Mouse (Mus musculus): ENCODE data around the gene Lrrc1. TPM values are rescaled to one million over a fixed set of nuclear protein-coding genes. Genes with fewer than 3 reads are reported as not detected.
A peak's percentile ranks its signal among the peaks of the same experiment; 100 is the strongest.

Lrrc1 gene
- polyA plus RNA-seq, 1 experiment from 2014 or later, result 10.6 TPM

DNA sequence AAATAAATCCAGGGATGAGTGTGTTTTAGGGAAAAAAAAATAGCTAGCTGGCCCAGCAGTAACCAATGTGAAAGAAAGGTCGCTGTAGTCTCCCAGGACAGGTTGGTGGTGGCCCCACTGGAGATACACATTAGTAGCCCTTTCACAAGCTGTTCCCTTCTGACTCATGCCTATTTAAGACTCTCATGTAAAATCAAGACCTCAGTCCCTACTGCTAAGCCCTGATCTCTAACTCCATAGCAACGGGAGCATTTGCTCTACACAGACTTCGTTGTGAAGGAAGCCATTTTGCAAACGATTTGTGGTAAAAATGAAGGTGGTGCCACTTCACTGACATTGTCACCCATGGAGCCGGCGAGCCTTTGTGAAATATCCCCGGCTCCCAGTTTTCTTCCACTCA is 134.1 kb downstream of the Lrrc1 start:
- Histone ChIP-seq H3K4me1 (ENCODE audit: control insufficient read depth, insufficient read depth, low read length) (no peaks in the 10 kb centered on the region), H3K27me3 (replicated peaks; ENCODE audit: control insufficient read depth, insufficient read depth, low read length) (no peaks in the 10 kb centered on the region), H3K36me3 (ENCODE audit: control insufficient read depth, insufficient read depth, low read length) (no peaks in the 10 kb centered on the region), H3K9ac (ENCODE audit: low read length) (no peak overlapping the region), H3K4me3 (ENCODE audit: low read depth, low read length) (no peak overlapping the region), H3K4me2 (ENCODE audit: low read length) (no peak overlapping the region), H3K27ac (ENCODE audit: low read depth, low read length) (no peak overlapping the region), H3K9me3 (replicated peaks; ENCODE audit: control insufficient read depth, low read length) (no peaks in the 10 kb centered on the region)
- WGBS, result 91% methylated on average over 7 of the region's 7 CpGs
- DNase-seq (ENCODE audit: low spot score) (no peak), ATAC-seq (no peak)

DNA sequence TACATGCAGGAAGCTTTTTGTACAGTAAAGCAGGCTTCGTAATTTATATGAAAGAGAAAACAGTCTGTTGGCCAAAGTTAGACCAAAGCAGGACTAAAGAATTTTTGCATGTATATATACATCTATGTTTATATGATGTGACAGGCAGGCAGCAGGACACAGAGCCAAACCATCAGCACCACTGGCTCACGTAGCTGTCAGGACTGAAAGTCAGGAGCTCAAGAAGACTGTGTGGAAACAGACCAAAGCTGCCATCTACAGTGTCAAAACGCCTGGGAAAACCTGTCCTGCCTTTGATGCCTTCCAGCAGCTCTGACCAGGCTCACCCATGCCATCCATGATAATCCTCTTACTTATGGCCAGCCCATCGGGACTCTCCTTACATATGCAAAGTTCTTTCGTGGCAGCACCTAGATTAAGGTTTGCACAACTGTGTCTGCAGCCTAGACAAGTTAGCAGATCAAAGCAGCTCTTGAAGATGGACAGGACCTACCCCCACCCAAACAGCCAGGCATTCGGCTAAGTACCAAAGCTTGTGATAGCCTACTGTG is 136.5 kb downstream of the Lrrc1 start:
- Histone ChIP-seq H3K9ac (ENCODE audit: low read length) (no peak overlapping the region), H3K27ac (ENCODE audit: low read depth, low read length) (no peak overlapping the region), H3K27me3 (replicated peaks; ENCODE audit: control insufficient read depth, insufficient read depth, low read length) (no peaks in the 10 kb centered on the region), H3K36me3 (ENCODE audit: control insufficient read depth, insufficient read depth, low read length) (no peaks in the 10 kb centered on the region), H3K4me2 (ENCODE audit: low read length) (no peak overlapping the region), H3K4me3 (ENCODE audit: low read depth, low read length) (no peak overlapping the region), H3K4me1 (ENCODE audit: control insufficient read depth, insufficient read depth, low read length) (no peaks in the 10 kb centered on the region), H3K9me3 (replicated peaks; ENCODE audit: control insufficient read depth, low read length) (no peaks in the 10 kb centered on the region)
- no peak for DNase-seq (ENCODE audit: low spot score)
- 39% methylated on average over 6 of the region's 6 CpGs for WGBS
- no peak for ATAC-seq

DNA sequence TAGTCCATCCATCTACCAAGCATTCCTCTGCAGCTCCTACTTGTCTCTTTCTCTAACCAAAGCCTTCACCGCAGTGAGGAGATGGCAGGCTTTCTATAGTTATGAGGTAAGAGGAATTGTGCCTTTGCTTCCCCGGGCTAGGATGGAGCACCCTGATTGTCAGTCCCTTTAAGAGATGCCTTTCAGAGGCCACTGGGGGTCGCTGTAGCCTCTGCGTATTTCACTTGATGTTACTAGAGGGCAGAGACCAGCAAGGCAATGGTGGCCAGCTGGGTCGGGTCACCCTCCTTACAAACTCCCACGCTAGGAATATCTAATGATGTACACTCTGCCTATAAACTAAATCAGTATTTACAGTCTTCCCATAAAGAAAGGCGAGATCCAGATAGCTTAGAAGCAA is 137.8 kb downstream of the Lrrc1 start:
- WGBS, result 61% methylated on average over 7 of the region's 7 CpGs
- DNase-seq (ENCODE audit: low spot score) (peak; percentile 31), ATAC-seq (no peak)
- Histone ChIP-seq H3K4me3 (ENCODE audit: low read depth, low read length) (no peak overlapping the region), H3K9ac (ENCODE audit: low read length) (no peak overlapping the region), H3K27me3 (replicated peaks; ENCODE audit: control insufficient read depth, insufficient read depth, low read length) (no peaks in the 10 kb centered on the region), H3K9me3 (replicated peaks; ENCODE audit: control insufficient read depth, low read length) (no peaks in the 10 kb centered on the region), H3K27ac (ENCODE audit: low read depth, low read length) (no peak overlapping the region), H3K4me2 (ENCODE audit: low read length) (no peak overlapping the region), H3K36me3 (ENCODE audit: control insufficient read depth, insufficient read depth, low read length) (no peaks in the 10 kb centered on the region), H3K4me1 (ENCODE audit: control insufficient read depth, insufficient read depth, low read length) (no peaks in the 10 kb centered on the region)

DNA sequence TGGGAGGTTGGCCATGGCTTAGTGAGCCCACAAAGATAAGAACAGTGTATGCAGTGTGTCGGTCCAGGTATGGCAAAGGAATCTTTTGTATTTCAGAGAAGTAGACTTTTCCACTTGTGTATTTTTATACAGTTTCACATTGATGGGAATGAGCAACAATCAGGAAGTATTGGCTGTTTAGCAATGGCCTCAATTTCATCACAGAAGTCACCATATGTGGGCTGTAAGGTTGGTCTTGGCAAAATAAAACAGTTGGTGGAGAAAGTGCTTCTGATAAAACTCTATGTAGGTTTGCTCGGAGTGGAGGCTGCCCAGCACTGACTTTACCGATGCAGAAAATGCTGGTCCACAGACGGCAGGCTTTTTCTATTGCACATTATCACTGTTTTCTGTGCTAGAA is 140.2 kb downstream of the Lrrc1 start:
- ATAC-seq (no peak), DNase-seq (ENCODE audit: low spot score) (no peak)
- Histone ChIP-seq H3K9ac (ENCODE audit: low read length) (no peak overlapping the region), H3K36me3 (ENCODE audit: control insufficient read depth, insufficient read depth, low read length) (no peaks in the 10 kb centered on the region), H3K4me1 (ENCODE audit: control insufficient read depth, insufficient read depth, low read length) (no peaks in the 10 kb centered on the region), H3K4me2 (ENCODE audit: low read length) (no peak overlapping the region), H3K9me3 (replicated peaks; ENCODE audit: control insufficient read depth, low read length) (no peaks in the 10 kb centered on the region), H3K27ac (ENCODE audit: low read depth, low read length) (no peak overlapping the region), H3K27me3 (replicated peaks; ENCODE audit: control insufficient read depth, insufficient read depth, low read length) (no peaks in the 10 kb centered on the region), H3K4me3 (ENCODE audit: low read depth, low read length) (no peak overlapping the region)
- WGBS, result 84% methylated on average over 4 of the region's 4 CpGs

DNA sequence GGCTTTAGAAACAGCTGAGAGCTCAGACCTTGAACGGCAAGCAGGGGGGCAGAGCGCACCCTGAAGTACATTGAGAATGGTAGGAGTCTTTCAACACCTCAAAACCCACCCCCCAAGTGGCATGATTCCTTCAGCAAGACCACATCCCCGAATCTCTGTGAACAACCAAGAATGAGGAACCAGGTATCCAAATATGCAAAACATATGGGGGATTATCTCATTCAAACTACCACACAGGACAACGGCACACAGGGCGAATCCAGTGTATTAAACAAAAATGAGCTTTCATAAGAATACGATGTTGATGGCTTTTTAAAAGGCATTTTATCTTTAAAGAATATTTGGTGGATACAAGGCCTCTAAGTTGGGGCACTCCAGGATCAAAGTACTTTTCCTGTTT is 140.7 kb downstream of the Lrrc1 start:
- no peaks in the 10 kb centered on the region for H3K27me3 ChIP-seq (replicated peaks; ENCODE audit: control insufficient read depth, insufficient read depth, low read length)
- WGBS, result 88% methylated on average over 6 of the region's 6 CpGs
- no peak overlapping the region for H3K9ac ChIP-seq (ENCODE audit: low read length)
- H3K4me2 ChIP-seq (ENCODE audit: low read length), result no peak overlapping the region
- no peaks in the 10 kb centered on the region for H3K4me1 ChIP-seq (ENCODE audit: control insufficient read depth, insufficient read depth, low read length)
- no peak overlapping the region for H3K27ac ChIP-seq (ENCODE audit: low read depth, low read length)
- DNase-seq (ENCODE audit: low spot score) (no peak), ATAC-seq (no peak)
- no peaks in the 10 kb centered on the region for H3K36me3 ChIP-seq (ENCODE audit: control insufficient read depth, insufficient read depth, low read length)
- H3K9me3 ChIP-seq (replicated peaks; ENCODE audit: control insufficient read depth, low read length), result no peaks in the 10 kb centered on the region
- no peak overlapping the region for H3K4me3 ChIP-seq (ENCODE audit: low read depth, low read length)

DNA sequence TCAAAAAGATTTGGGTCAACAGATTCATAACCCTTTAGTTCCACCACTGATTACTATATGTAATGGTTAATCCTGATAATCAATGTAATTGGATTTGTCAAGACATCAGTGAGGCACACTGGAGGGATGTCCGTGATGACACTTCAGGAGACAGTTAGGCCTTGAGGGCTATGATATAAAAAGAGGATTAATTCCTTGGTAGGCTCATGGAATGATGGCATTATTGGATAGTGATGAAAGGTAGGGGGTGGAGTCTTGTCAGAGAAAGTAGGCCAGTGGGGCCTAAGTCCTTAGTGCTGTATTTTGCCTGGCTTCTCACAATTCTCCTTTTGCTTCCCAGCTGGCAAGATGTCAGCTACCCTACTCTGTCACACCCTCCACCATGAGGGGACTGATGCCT is 141.7 kb downstream of the Lrrc1 start:
- H3K4me2 ChIP-seq (ENCODE audit: low read length), result no peak overlapping the region
- no peaks in the 10 kb centered on the region for H3K27me3 ChIP-seq (replicated peaks; ENCODE audit: control insufficient read depth, insufficient read depth, low read length)
- H3K4me1 ChIP-seq (ENCODE audit: control insufficient read depth, insufficient read depth, low read length), result no peaks in the 10 kb centered on the region
- DNase-seq (ENCODE audit: low spot score), result no peak
- no peak overlapping the region for H3K4me3 ChIP-seq (ENCODE audit: low read depth, low read length)
- WGBS, result 90% methylated on average over 1 of the region's 1 CpGs
- no peaks in the 10 kb centered on the region for H3K36me3 ChIP-seq (ENCODE audit: control insufficient read depth, insufficient read depth, low read length)
- H3K9ac ChIP-seq (ENCODE audit: low read length), result no peak overlapping the region
- no peak overlapping the region for H3K27ac ChIP-seq (ENCODE audit: low read depth, low read length)
- no peak for ATAC-seq
- no peaks in the 10 kb centered on the region for H3K9me3 ChIP-seq (replicated peaks; ENCODE audit: control insufficient read depth, low read length)

DNA sequence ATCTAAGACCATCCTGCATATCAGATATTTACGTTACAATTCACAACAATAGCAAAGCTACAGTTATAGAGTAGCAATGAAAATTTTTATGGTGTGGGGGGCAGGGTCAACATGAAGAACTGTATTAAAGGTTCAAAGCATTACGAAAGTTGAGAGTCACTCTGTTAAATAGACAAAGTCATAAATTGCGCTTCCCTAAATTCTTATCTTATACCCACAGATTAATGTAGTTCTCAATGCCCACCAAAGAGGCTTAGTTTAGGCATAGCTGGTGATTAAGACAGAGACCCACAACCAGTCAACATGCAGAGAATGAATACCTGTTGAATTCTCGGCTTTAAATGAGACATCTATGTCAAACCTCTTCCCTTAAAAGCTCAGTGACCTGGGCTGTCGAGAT is 144.9 kb downstream of the Lrrc1 start:
- H3K4me2 ChIP-seq (ENCODE audit: low read length), result no peak overlapping the region
- ATAC-seq (no peak), DNase-seq (ENCODE audit: low spot score) (no peak)
- H3K4me1 ChIP-seq (ENCODE audit: control insufficient read depth, insufficient read depth, low read length), result no peaks in the 10 kb centered on the region
- H3K9ac ChIP-seq (ENCODE audit: low read length), result no peak overlapping the region
- WGBS, result 94% methylated on average over 5 of the region's 5 CpGs
- no peak overlapping the region for H3K27ac ChIP-seq (ENCODE audit: low read depth, low read length)
- H3K36me3 ChIP-seq (ENCODE audit: control insufficient read depth, insufficient read depth, low read length), result no peaks in the 10 kb centered on the region
- no peak overlapping the region for H3K4me3 ChIP-seq (ENCODE audit: low read depth, low read length)
- no peaks in the 10 kb centered on the region for H3K9me3 ChIP-seq (replicated peaks; ENCODE audit: control insufficient read depth, low read length)
- H3K27me3 ChIP-seq (replicated peaks; ENCODE audit: control insufficient read depth, insufficient read depth, low read length), result no peaks in the 10 kb centered on the region

DNA sequence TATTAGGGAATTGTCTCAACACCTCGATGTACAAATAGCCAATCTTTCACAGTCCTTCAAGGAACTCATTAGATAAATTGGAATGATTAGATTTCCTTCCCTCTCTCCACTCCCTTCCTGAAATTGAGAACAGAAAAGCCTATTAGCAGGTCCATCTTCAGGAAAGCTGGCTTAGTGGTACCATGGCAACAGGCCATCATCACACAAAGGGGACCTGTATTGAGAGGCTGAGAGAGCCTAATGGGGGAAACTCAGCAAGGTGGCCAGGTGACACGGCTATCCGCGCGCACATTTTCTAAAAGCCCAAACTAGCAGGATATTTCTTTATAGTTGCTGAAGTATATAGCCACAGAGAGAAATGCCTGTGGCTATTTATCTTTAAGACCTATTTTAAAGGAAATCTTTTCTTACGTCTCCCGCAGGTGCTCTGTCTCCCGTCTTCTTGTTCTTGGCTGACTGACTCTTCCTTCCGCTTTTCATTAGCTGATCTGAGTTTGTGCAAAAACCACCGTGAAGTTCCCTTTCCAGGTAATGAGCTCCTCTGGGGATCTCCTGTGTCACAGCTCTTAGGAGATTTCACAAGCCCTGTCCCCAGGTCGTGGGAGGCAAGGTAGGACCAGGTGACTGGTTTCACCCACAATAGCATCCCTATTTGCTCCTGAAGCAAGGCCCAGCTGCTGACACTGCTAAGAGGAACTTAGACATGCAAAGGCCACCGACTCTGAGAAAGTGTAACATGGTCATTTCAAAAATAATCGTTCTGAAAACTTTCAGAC is 145.6 kb downstream of the Lrrc1 start:
- Histone ChIP-seq H3K9ac (ENCODE audit: low read length) (no peak overlapping the region), H3K4me2 (ENCODE audit: low read length) (no peak overlapping the region), H3K4me1 (ENCODE audit: control insufficient read depth, insufficient read depth, low read length) (no peaks in the 10 kb centered on the region), H3K27ac (ENCODE audit: low read depth, low read length) (no peak overlapping the region), H3K27me3 (replicated peaks; ENCODE audit: control insufficient read depth, insufficient read depth, low read length) (no peaks in the 10 kb centered on the region), H3K9me3 (replicated peaks; ENCODE audit: control insufficient read depth, low read length) (no peaks in the 10 kb centered on the region), H3K4me3 (ENCODE audit: low read depth, low read length) (no peak overlapping the region), H3K36me3 (ENCODE audit: control insufficient read depth, insufficient read depth, low read length) (no peaks in the 10 kb centered on the region)
- 29% methylated on average over 13 of the region's 13 CpGs for WGBS
- peak; percentile 66 for DNase-seq (ENCODE audit: low spot score)
- peak; percentile 74 for ATAC-seq

DNA sequence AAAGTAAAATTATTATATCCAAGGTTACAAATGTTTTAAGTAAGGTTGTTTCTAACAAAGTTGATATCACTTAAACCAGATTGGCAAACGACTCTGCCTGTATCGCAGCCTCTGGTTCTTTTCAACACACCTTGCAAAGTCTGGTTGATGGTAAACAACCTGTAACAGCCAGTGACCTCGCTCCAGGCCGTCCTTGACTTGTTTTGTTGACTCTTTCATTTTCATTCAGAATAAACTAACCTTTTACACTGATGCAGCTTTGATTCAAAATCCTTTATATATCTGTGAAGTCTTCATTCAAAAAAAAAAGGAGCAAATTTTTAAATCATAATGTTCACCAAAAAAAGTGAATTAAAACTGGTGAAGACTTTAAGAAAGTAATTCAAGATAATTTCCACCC is 147.6 kb downstream of the Lrrc1 start:
- 65% methylated on average over 4 of the region's 4 CpGs for WGBS
- no peak overlapping the region for H3K4me2 ChIP-seq (ENCODE audit: low read length)
- no peak for ATAC-seq

More for the DNA sequence above, 147.6 kb downstream of the Lrrc1 start:
- DNase-seq (ENCODE audit: low spot score), result no peak
- H3K27me3 ChIP-seq (replicated peaks; ENCODE audit: control insufficient read depth, insufficient read depth, low read length), result no peaks in the 10 kb centered on the region
- no peaks in the 10 kb centered on the region for H3K9me3 ChIP-seq (replicated peaks; ENCODE audit: control insufficient read depth, low read length)
- H3K4me3 ChIP-seq (ENCODE audit: low read depth, low read length), result no peak overlapping the region
- no peak overlapping the region for H3K9ac ChIP-seq (ENCODE audit: low read length)
- H3K4me1 ChIP-seq (ENCODE audit: control insufficient read depth, insufficient read depth, low read length), result no peaks in the 10 kb centered on the region
- no peak overlapping the region for H3K27ac ChIP-seq (ENCODE audit: low read depth, low read length)
- no peaks in the 10 kb centered on the region for H3K36me3 ChIP-seq (ENCODE audit: control insufficient read depth, insufficient read depth, low read length)
